Mouse (Mus musculus) midbrain, embryonic 12.5 days (tissue): ENCODE data around the gene Lrguk. TPM values are rescaled to one million over a fixed set of nuclear protein-coding genes. Genes with fewer than 3 reads are reported as not detected.

Experiments
- ATAC-seq: fragments of 200-750 bp; cut with Nextera tagmentation; 2 replicates; pipeline ENCODE4 v1.8.0; 2017; ENCODE audit warnings: low read depth, moderate TSS enrichment, moderate library complexity; ENCODE audit not compliant: low FRiP score
- H3K27ac ChIP-seq: fragments of 300-500 bp; sonication (generic); replicated peaks from 2 replicates; pipeline ENCODE4 v1.5.1; 2016; ENCODE audit warnings: mild to moderate bottlenecking
- H3K27me3 ChIP-seq: fragments of 300-500 bp; sonication (generic); 2 replicates; pipeline ENCODE4 v1.6.1; 2016; ENCODE audit warnings: mild to moderate bottlenecking
- H3K36me3 ChIP-seq: fragments of 300-500 bp; sonication (generic); 2 replicates; pipeline ENCODE4 v1.6.1; 2016
- H3K4me1 ChIP-seq: fragments of 300-500 bp; sonication (generic); 2 replicates; pipeline ENCODE4 v1.6.1; 2016
- H3K4me2 ChIP-seq: fragments of 300-500 bp; sonication (generic); replicated peaks from 2 replicates; pipeline ENCODE4 v1.6.1; 2016; ENCODE audit warnings: mild to moderate bottlenecking, moderate library complexity
- H3K4me3 ChIP-seq: fragments of 300-500 bp; sonication (generic); 2 replicates; pipeline ENCODE4 v1.5.1; 2016; ENCODE audit warnings: mild to moderate bottlenecking
- H3K9ac ChIP-seq: fragments of 300-500 bp; sonication (generic); replicated peaks from 2 replicates; pipeline ENCODE4 v1.6.1; 2016; ENCODE audit warnings: mild to moderate bottlenecking, moderate library complexity
- H3K9me3 ChIP-seq: fragments of 300-500 bp; sonication (generic); 2 replicates; pipeline ENCODE4 v1.6.1; 2016; ENCODE audit warnings: mild to moderate bottlenecking
- WGBS: fragments of 180-500 bp; shearing (Covaris S2); methylation state at CpG from one replicate; pipeline ENCODE4 v1.1.7; 2016; 5-methylcytosine and 5-hydroxymethylcytosine counted together
- polyA plus RNA-seq: library from polyadenylated mRNA; unstranded; fragments of >200 nt; fragmentation: Nextera tagmentation; extraction: Ambion mirVana; gene quantifications from 2 replicates; pipeline ENCODE4 v1.2.1, GENCODE M21; 2016

The Lrguk gene
- polyA plus RNA-seq, 1 experiment from 2014 or later: 0.99 TPM

- 91% methylated on average over 7 of the region's 7 CpGs for WGBS
- Histone ChIP-seq H3K9me3 (no peaks in the 10 kb centered on the region), H3K36me3 (peaks cover 29% of the 10 kb centered on the region), H3K27ac (no peak overlapping the region), H3K4me1 (peaks cover 8% of the 10 kb centered on the region), H3K4me3 (no peak overlapping the region), H3K9ac (no peak overlapping the region), H3K27me3 (no peaks in the 10 kb centered on the region), H3K4me2 (no peak overlapping the region)
- ATAC-seq: no peak
Observed at GRCm38 (mm10) chr6:34170844-34171494, 141.7 kb downstream of the Lrguk start.

- ATAC-seq: no peak
- H3K4me1 ChIP-seq: peaks cover 10% of the 10 kb centered on the region
- H3K9ac ChIP-seq: no peak overlapping the region
- no peak overlapping the region for H3K4me2 ChIP-seq
- H3K4me3 ChIP-seq: no peak overlapping the region
- H3K27ac ChIP-seq: no peak overlapping the region
- no peaks in the 10 kb centered on the region for H3K9me3 ChIP-seq
- peaks cover 21% of the 10 kb centered on the region for H3K36me3 ChIP-seq
- 93% methylated on average over 12 of the region's 12 CpGs for WGBS
- H3K27me3 ChIP-seq: no peaks in the 10 kb centered on the region
Observed at GRCm38 (mm10) chr6:34171748-34172457, 142.7 kb downstream of the Lrguk start.

GRCm38 (mm10) chr6:34173251-34173650 is 144.0 kb downstream of the Lrguk start:
- Histone ChIP-seq H3K36me3 (peaks cover 14% of the 10 kb centered on the region), H3K27ac (no peak overlapping the region), H3K9ac (no peak overlapping the region), H3K4me1 (peaks cover 10% of the 10 kb centered on the region), H3K9me3 (no peaks in the 10 kb centered on the region), H3K4me3 (no peak overlapping the region), H3K27me3 (no peaks in the 10 kb centered on the region), H3K4me2 (no peak overlapping the region)
- no peak for ATAC-seq
- 74% methylated on average over 12 of the region's 12 CpGs for WGBS

GRCm38 (mm10) chr6:34174715-34175114 is 145.5 kb downstream of the Lrguk start:
- peaks cover 5% of the 10 kb centered on the region for H3K36me3 ChIP-seq
- no peak overlapping the region for H3K27ac ChIP-seq
- H3K4me2 ChIP-seq: no peak overlapping the region
- H3K9me3 ChIP-seq: no peaks in the 10 kb centered on the region
- WGBS: 92% methylated on average over 8 of the region's 8 CpGs
- peaks cover 10% of the 10 kb centered on the region for H3K4me1 ChIP-seq
- no peaks in the 10 kb centered on the region for H3K27me3 ChIP-seq
- H3K9ac ChIP-seq: no peak overlapping the region
- no peak for ATAC-seq
- H3K4me3 ChIP-seq: no peak overlapping the region

- no peaks in the 10 kb centered on the region for H3K27me3 ChIP-seq
- 1% methylated on average over 29 of the region's 29 CpGs for WGBS
- H3K9ac ChIP-seq: peak overlapping the region; percentile 63
- peak; percentile 83 for ATAC-seq
- H3K4me3 ChIP-seq: peak overlapping the region; percentile 59
- peak overlapping the region; percentile 65 for H3K27ac ChIP-seq
- H3K9me3 ChIP-seq: no peaks in the 10 kb centered on the region
- peak overlapping the region; percentile 60 for H3K4me2 ChIP-seq
- no peaks in the 10 kb centered on the region for H3K36me3 ChIP-seq
- peaks cover 10% of the 10 kb centered on the region for H3K4me1 ChIP-seq
Observed at GRCm38 (mm10) chr6:34176111-34176863, 147.0 kb downstream of the Lrguk start.

GRCm38 (mm10) chr6:34176864-34177247 is 147.6 kb downstream of the Lrguk start, which contains the start of gene Slc35b4:
Gene Slc35b4 (minus strand): TSS chr6:34177111.
- Histone ChIP-seq H3K4me1 (peaks cover 10% of the 10 kb centered on the region), H3K4me2 (peak within 1 kb of the TSS; percentile 60), H3K27me3 (no peaks in the 10 kb centered on the region), H3K4me3 (peak within 1 kb of the TSS; percentile 59), H3K9me3 (no peaks in the 10 kb centered on the region), H3K27ac (peak within 1 kb of the TSS; percentile 65), H3K9ac (peak within 1 kb of the TSS; percentile 63), H3K36me3 (no peaks in the 10 kb centered on the region)
- ATAC-seq: peak; percentile 100
- WGBS: under 1% methylated on average over 29 of the region's 29 CpGs

- WGBS: 92% methylated on average over 3 of the region's 3 CpGs
- no peaks in the 10 kb centered on the region for H3K9me3 ChIP-seq
- no peak for ATAC-seq
- H3K36me3 ChIP-seq: no peaks in the 10 kb centered on the region
- H3K4me3 ChIP-seq: no peak overlapping the region
- H3K27ac ChIP-seq: no peak overlapping the region
- no peak overlapping the region for H3K9ac ChIP-seq
- no peaks in the 10 kb centered on the region for H3K27me3 ChIP-seq
- H3K4me1 ChIP-seq: peaks cover 7% of the 10 kb centered on the region
- H3K4me2 ChIP-seq: no peak overlapping the region
Observed at GRCm38 (mm10) chr6:34179007-34179406, 149.8 kb downstream of the Lrguk start.

GRCm38 (mm10) chr6:34179911-34180310 is 150.7 kb downstream of the Lrguk start:
- 80% methylated on average over 4 of the region's 4 CpGs for whole genome bisulfite sequencing
- Histone ChIP-seq H3K27me3 (no peaks in the 10 kb centered on the region), H3K4me3 (no peak overlapping the region), H3K9ac (no peak overlapping the region), H3K9me3 (no peaks in the 10 kb centered on the region), H3K36me3 (no peaks in the 10 kb centered on the region), H3K27ac (no peak overlapping the region), H3K4me1 (peaks cover 7% of the 10 kb centered on the region), H3K4me2 (no peak overlapping the region)
- no peak for ATAC-seq

GRCm38 (mm10) chr6:34181961-34182360 is 152.7 kb downstream of the Lrguk start:
- no peaks in the 10 kb centered on the region for H3K27me3 ChIP-seq
- no peak overlapping the region for H3K27ac ChIP-seq
- 80% methylated on average over 3 of the region's 3 CpGs for WGBS
- no peak overlapping the region for H3K9ac ChIP-seq
- H3K9me3 ChIP-seq: peaks cover 4% of the 10 kb centered on the region; the same call in 1 of the 2 replicates
- H3K4me2 ChIP-seq: no peak overlapping the region
- H3K4me1 ChIP-seq: peaks cover under 1% of the 10 kb centered on the region; the same call in 1 of the 2 replicates
- ATAC-seq: no peak
- H3K4me3 ChIP-seq: no peak overlapping the region
- H3K36me3 ChIP-seq: no peaks in the 10 kb centered on the region

GRCm38 (mm10) chr6:34183326-34183725 is 154.1 kb downstream of the Lrguk start:
- Histone ChIP-seq H3K27me3 (no peaks in the 10 kb centered on the region), H3K4me3 (no peak overlapping the region), H3K9me3 (peaks cover 4% of the 10 kb centered on the region; the same call in 1 of the 2 replicates), H3K4me1 (peaks cover 11% of the 10 kb centered on the region; the same call in 1 of the 2 replicates), H3K36me3 (no peaks in the 10 kb centered on the region), H3K4me2 (no peak overlapping the region), H3K9ac (no peak overlapping the region), H3K27ac (no peak overlapping the region)
- 90% methylated on average over 3 of the region's 3 CpGs for whole genome bisulfite sequencing
- no peak for ATAC-seq
